ENCODE assay signal across 22 mouse cellular contexts in the genomic region with DNA sequence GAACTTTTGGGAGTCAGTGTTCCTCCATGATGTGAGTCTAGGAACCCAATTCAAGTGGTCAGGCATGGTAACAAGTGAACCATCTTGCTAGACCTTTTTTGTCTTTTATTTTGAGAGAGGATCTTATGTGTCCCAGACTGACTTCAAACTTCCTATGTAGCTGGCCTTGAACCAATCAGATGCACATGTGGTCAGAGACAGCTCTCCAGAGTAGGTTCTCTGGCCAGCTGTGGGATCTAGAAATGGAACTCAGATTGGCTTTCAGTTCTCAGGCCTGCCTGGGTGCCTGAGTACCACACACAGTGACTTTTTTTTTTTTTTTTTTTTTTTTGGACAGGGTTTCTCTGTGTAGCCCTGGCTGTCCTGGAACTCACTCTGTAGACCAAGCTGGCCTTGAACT.
"Had no signal": no experiment of that assay in that cellular context is flagged by ENCODE, and none has a peak within 500 bp of the region (broad histone marks: within the 10 kb centered on the region; RNA-seq: fewer than 3 reads in every experiment).

No protein-coding gene starts in this region.

- H3K27me3 ChIP-seq: heart, embryonic 12.5 days; intestine, embryonic 15.5 days; limb, embryonic 13.5 days; limb, embryonic 15.5 days; liver, embryonic 12.5 days had no signal

- H3K4me2 ChIP-seq: heart, embryonic 12.5 days; hindbrain, embryonic 14.5 days; intestine, embryonic 15.5 days; limb, embryonic 13.5 days; limb, embryonic 15.5 days; liver, embryonic 12.5 days had no signal

- H3K9me3 ChIP-seq: heart, embryonic 12.5 days; intestine, embryonic 15.5 days; limb, embryonic 13.5 days; limb, embryonic 15.5 days; liver, embryonic 12.5 days had no signal

- H3K27ac ChIP-seq: hindbrain, embryonic 14.5 days; intestine, embryonic 15.5 days; limb, embryonic 13.5 days; limb, embryonic 15.5 days; liver, embryonic 12.5 days; liver, embryonic 14.5 days had no signal

- ATAC-seq: hindbrain, embryonic 16.5 days; inflammation-experienced regulatory T-cells, adult 6 months; intestine, embryonic 15.5 days; intestine, postnatal 0 days; liver, embryonic 12.5 days had no signal

- H3K4me3 ChIP-seq: heart, embryonic 12.5 days; intestine, embryonic 15.5 days; limb, embryonic 13.5 days; limb, embryonic 15.5 days; liver, embryonic 12.5 days had no signal

- H3K36me3 ChIP-seq: heart, embryonic 12.5 days; intestine, embryonic 15.5 days had no signal

- DNase-seq: gastrocnemius, postnatal 14 days; gastrocnemius, postnatal 36 days; heart, adult 18-20 months; heart, postnatal 10 days; heart, postnatal 36 days; kidney, adult 18-20 months; kidney, adult 8-10 months; kidney, postnatal 10 days; kidney, postnatal 25 days; layer of hippocampus, adult 9-11 months; layer of hippocampus, postnatal 36 days; left cerebral cortex, postnatal 4 days had no signal

- H3K9ac ChIP-seq: heart, embryonic 12.5 days; hindbrain, embryonic 14.5 days; intestine, embryonic 15.5 days; limb, embryonic 13.5 days; limb, embryonic 15.5 days; liver, embryonic 12.5 days; liver, embryonic 14.5 days had no signal
